Mouse (Mus musculus) neural tube, embryonic 14.5 days (tissue): ENCODE measurements around the gene Xk. TPM values are rescaled to one million over a fixed set of nuclear protein-coding genes. Genes with fewer than 3 reads are reported as not detected.

ENCODE experiments used
- polyA plus RNA-seq: library from polyadenylated mRNA; unstranded; fragments of >200 nt; fragmentation: Nextera tagmentation; extraction: Ambion mirVana; gene quantifications from 2 replicates; pipeline ENCODE4 v1.2.1, GENCODE M21; 2014

The Xk gene
- polyA plus RNA-seq, 1 experiment from 2014 or later: 7.3 TPM

Other genes starting within 250 kb of the Xk start
- gene Fthl17e, start 239.3 kb upstream of the Xk start, polyA plus RNA-seq: not detected in 2 replicates
- gene Fthl17f, start 209.7 kb upstream of the Xk start, polyA plus RNA-seq: not detected in 2 replicates
- gene 4930402K13Rik, start 168.2 kb upstream of the Xk start, polyA plus RNA-seq: not detected in 2 replicates
- gene Lancl3, start 72.9 kb upstream of the Xk start, polyA plus RNA-seq: 2.5 and 3.6 TPM in 2 replicates
- gene Gm14862, start 15.9 kb upstream of the Xk start, polyA plus RNA-seq: 0.39 TPM in 1 of 2 replicates, not detected in the other
- gene H2al1m, start 11.0 kb downstream of the Xk start, polyA plus RNA-seq: not detected in 2 replicates
- gene H2al1k, start 77.9 kb downstream of the Xk start, polyA plus RNA-seq: not detected in 2 replicates
- gene Cybb, start 215.0 kb downstream of the Xk start, polyA plus RNA-seq: 0.15 and 1.0 TPM in 2 replicates